Mouse (Mus musculus): ENCODE data around the gene Gnl2.

Gene Gnl2

DNA sequence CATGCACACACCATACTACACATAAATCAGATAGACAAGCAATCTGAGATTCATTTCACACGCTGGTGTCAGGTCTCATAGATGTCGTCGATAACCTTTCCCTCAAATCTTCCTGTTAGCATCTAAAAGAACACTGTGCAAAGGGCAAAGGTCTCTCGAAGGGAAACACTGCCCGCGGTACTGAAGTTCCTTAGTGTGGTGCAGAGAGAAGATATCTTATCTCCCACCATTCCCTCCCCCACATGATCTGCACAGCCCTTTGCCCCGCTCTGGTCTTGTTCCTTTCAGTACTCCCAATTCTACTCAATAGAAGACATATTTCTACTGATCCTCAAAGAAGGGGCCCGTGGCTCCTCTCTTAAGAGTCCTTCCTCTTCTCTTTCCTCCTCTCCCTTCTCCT, 13.4 kb upstream of the Gnl2 start:
- no peak for DNase-seq (ENCODE audit: low spot score)

DNA sequence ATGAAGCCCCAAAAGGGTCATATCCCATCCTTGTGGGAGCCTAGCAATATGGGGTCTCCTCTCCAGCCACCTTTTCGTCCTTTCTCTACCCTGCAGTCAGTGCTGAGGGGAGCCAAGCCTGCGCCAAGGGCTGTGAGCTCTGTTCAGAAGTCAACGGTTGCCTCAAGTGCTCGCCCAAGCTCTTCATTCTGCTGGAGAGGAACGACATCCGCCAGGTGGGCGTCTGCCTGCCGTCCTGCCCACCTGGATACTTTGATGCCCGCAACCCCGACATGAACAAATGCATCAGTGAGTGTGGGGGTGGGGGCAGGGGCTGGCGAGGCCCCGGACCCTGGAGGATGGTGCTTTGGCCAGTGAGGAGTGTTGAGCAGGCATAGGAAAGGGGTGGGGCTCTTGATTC, 11.5 kb upstream of the Gnl2 start:
- no peak for DNase-seq (ENCODE audit: low spot score)

DNA sequence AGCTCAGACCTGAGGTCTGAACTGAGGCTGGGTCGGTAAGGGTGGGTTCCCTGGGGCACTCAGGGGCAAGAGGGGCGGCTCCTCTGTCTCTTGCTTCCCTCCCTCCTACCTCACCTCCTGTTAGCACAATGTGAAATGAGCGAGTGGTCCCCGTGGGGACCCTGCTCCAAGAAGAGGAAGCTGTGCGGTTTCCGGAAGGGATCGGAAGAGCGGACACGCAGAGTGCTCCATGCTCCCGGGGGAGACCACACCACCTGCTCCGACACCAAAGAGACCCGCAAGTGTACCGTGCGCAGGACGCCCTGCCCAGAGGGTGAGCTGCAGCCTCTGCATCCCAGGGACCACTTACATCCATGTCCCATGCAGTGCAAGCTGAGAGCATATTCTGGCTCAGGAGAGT, 8.9 kb upstream of the Gnl2 start:
- DNase-seq (ENCODE audit: low spot score) = no peak

DNA sequence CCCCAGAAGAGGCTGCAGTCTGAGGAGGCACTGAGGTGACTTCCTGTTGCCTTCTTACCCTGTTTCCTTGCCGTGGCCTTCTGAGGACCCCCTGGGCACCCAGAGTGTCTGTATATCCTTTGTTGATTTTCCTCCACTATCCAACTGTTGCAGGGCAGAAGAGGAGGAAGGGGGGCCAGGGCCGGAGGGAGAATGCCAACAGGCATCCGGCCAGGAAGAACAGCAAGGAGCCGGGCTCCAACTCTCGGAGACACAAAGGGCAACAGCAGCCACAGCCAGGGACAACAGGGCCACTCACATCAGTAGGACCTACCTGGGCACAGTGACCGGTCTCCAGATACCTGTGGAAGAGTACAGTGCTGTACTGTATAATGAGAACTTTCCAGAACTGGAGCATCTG, 8.2 kb upstream of the Gnl2 start:
- no peak for DNase-seq (ENCODE audit: low spot score)

DNA sequence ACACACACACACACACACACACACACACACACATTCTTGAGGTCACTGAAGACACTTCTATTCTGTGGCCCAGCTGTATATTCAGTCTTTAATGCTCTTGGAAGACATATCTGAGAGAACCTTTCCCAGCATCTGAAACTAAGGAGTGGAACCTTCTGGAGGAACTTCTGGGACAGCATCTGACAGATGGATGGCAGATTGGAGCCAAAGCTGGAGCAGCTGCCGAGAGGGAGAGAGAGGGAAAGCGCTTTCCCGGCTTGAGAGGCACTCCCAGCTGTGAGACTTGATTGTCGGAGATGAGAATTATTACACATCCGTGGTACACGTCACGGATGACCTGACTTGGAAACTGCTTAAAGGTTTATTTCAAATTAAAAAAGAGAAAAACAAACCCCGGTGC, 7.7 kb upstream of the Gnl2 start:
- DNase-seq (ENCODE audit: low spot score) = no peak

DNA sequence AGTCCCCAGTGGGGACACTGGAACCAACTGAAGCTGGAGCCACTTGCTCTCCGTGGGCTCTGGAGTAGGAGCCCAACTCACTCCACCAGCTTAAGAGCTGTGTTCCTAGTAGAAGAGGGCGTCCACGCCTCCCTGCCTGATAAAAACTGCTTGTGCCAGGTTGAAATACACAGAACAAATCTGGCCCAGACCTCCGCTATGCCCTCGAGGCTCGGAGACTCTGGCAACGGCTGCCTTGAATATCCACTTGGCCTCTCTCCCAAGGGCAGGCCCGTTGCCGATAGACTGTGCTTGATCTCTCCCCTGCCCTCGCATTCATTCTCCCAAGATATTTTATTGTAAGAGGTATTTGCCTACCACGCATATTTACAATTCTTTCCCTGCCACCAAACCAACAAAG, 1.0 kb downstream of the Gnl2 start:
- DNase-seq (ENCODE audit: low spot score) = peak; percentile 41

DNA sequence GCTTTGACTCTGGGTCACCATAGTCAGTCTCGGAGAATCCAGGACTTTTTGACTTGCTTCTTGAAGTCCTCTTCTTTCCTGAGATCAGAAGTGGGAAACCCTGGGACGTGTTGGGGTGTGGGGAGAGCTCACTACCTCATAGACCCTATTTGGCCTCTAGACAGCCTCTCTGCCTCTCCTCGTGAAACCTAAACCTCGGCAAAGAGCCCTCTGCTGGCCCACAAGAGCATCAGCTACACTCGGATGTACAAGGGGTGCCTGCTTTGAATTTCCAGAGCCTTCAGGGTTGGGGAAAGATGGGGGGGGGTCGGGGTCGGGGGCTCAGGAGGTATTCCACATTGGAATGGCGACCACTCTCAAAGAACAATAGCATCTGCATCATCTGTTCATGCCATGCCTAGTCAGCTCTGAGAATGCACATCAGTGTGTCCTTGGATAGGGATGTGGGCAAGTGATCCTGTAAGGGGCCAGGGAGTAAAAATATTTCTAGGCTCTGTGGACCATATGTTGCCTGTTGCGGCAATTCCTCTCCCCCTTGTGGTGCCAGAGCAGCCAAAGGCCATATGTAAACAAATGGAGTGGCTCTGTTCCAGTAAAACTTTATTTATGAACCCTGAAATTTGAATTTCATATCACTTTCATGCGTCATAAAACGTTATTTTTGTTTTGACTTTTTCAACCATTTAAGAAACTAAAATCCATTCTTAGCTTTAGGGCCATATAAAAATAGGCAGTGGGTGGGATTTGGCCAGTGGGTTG, 4.6 kb downstream of the Gnl2 start:
- DNase-seq (ENCODE audit: low spot score) = no peak

DNA sequence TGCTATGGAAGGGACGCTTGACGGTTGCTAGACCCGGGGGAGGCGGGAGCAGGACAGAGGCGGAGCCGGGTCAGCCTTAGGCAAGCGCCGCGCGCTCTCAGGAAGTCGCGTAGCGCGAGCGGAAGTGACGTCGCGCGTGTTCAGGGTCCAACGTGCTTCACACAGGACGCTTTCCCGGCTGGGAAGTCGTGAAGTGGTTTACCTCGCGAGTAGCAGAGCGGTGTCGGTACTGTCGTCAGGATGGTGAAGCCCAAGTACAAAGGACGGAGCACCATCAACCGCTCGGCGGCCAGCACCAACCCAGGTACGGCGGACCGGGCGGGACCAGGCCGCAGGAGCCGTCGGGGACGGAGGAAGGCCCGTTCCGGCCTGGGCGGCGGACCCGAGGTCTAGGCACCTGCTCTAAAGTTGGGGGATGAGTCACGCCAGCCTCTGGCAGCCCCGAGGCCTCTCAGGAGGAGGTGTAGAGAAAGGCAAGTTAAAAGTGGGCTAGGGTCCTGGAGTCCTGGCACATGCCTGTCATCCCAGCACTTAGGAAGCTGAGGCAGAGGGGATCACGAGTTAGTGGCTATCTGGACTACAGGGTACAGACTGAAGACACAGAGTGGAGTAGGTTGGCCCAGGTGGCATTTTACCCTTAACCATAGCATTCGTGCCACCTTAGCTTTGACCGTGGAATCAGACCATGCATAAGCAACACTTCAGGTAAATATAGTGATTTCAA, 13.7 kb downstream of the Gnl2 start:
- DNase-seq (ENCODE audit: low spot score) = peak; percentile 94

DNA sequence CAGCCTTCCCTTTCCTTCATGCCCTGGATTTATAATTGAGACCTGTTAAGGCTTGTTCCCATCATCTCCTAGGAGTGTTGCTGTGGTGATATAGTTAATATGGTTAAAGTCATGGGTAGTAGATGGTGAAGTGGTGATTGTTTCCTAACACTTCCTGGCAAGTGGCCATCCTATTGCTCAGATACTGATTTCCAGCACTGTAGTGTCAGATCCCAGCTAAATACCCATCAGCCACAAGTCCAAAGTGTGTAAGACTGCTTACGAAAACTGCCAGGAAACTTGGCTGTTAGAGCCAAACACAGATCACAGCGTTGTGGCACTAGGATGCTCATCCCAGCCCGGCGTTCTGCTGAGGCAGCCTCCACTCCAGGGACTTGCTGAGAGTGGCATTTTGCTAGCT, 18.0 kb downstream of the Gnl2 start:
- no peak for DNase-seq (ENCODE audit: low spot score)

DNA sequence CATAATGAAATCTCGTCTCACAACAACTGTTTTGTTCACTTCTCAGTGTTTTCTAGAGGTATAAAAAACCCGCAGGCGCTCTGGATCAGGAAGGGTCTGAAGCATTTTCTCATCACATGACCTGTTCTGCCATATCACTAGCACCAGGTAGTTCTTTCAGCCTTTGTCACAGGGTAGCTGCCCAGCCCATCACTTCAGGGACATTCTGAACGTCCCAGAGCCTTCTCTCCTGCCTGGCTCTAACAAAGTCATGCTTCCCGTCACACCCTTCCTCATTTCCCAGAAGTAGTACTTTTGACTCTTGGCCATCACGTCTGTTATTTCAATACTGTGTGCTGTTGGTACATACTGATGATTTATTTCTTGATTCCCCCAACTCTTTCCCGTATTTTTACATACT, 28.1 kb downstream of the Gnl2 start:
- DNase-seq (ENCODE audit: low spot score) = no peak

DNA sequence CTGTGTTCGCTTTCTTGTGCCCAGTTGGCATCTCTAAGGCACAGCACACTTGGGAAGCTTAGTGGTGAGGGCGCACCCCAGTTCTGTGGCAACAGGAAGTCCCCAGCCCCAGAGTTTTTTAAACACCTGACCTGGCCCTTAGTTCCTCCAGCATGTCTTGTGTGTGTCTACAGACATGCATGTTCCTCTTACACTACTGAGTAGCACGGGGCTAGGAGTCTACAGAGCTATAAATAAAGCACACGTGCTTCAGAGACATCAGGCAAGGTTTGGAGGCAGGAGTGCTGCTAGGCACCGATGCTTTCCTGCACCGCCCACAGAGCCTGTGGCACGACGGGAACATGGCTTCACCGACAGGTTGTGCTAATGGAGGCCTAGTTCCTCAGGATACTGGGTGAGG, 39.0 kb downstream of the Gnl2 start:
- no peak for DNase-seq (ENCODE audit: low spot score)

DNA sequence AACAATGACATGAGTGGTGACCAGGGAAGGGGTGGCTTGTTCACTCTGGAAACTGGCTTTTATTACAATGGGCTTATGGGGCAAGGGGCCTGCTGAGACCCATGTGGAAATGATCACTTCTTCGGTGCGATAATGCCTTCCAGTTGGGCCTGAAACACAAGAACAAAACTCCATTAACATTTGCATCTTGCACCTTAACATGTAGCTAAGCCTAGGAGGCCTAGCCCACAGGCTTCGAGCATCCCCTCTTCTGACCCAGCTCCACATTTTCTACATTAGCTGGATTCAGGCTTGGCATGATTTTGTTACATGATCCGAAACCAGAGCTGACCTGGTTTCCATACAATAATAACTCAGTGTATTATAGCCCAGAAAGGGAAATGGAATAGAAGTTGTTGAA, 40.1 kb downstream of the Gnl2 start:
- DNase-seq (ENCODE audit: low spot score) = no peak

DNA sequence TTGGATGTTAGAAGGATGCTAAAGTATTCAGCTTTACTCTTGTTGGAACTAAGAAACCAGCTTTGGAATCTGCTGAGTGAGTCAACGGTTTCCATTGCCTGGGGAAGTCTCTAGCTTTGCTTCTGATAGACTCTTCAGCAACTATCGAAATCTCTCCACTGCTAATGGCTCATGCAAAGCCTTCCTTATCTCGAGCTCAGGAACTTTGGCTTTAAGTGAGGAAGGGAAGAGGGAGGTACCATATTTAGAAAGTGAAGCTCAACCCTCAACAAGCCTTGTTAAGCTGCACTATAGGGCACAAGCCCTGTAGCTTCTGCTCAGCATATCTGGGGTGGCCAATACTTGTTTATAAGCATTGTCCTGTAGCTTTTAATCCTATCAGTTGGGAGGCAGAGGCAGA, 40.9 kb downstream of the Gnl2 start:
- no peak for DNase-seq (ENCODE audit: low spot score)

DNA sequence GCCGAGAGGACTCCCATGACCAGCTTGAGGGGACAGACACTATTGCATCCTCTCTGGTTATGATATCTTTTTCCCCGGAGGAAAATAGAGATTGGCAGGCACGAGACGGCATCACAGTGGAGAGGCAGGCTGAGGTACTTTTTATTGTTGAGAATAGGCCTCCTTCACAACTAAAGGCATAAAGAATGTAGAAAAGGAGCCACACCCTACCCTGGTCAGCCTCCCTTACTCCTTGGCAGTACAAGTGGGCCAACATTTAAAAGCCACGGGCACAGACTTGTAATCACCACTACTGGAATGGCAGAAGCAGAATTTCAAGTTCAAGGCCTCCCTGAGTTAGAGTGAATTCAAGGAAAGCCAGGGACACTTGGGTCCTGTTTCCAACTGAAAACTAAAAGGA, 41.6 kb downstream of the Gnl2 start:
- no peak for DNase-seq (ENCODE audit: low spot score)

DNA sequence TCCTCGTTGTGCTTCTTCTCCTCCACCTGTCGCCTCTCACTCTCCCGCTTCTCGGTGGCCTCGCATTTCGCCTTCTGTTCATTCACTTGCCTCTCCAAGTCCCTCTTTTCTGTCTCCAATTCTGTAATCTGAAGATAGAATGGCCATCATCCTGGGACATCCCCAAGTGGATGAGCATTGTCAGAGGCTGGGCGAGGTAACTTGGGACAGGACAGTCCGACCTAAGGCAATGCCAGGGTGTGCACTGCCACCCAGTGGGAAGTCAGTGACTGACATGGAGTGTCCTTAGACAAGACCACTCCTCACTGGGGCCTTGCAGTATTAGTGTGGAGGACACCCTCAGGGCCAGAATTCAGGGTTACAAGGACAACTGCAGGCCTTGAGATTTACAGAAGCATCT, 42.6 kb downstream of the Gnl2 start:
- peak; percentile 52 for DNase-seq (ENCODE audit: low spot score)

DNA sequence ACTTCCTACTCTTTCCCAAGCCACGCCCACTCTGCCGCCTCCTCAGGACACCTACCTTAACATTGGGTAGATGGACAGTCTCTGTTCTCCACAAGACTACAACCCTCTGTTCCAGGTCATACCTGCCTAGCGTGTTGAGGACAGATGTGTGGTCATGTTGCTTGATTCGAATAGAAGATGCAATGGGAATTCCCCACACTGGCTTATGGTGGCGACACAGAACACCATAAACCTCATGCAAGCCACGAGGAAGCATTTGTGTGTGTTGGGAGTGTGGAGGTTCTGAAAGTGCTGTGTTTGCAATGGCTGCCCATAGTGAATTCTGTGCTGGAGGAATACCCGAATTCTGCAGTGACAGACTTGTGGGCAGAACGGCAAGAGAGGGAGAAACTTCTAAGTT, 47.4 kb downstream of the Gnl2 start:
- DNase-seq (ENCODE audit: low spot score) = no peak

DNA sequence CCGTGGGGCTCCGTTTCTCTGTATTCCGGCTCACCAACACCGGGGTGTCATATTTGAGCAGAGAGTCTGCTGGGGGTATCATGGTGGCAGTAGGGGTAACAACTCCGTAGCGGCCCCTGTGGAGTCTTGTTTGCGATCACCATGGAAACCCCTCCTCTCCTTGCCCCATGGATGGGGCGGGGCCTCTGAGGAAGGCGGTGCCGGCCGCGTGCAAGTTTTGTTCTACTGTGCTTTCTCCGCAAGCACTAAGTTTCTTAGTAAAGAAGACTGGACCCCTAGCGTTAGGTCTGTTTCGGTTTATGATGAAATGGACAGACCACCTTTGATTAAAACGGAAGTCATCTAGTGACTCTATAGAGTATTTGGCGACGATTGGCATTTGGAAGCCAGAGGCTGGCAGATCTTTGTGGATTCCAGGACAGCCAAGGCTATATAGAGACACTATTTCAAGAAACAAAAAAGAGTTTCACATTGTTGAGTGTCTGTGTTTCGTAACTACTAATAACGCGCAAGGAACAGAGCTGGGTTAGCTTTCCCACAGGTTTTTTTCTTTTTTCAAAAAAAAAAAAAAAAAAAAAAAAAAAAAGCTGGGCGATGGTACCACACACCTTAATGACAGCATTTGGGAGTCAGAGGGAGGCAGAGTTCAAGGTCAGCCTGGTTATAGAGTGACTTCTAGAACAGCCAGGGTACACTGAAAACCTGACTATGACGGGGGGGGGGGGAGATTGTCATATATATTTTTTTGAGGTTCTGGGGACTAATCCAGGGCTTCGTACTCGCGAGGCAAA, 49.3 kb downstream of the Gnl2 start, which contains the start of gene Dnali1:
Gene Dnali1 (minus strand): TSS at position 187 of the 791 bp plus-strand sequence.
- DNase-seq (ENCODE audit: low spot score) = peak; percentile 55

DNA sequence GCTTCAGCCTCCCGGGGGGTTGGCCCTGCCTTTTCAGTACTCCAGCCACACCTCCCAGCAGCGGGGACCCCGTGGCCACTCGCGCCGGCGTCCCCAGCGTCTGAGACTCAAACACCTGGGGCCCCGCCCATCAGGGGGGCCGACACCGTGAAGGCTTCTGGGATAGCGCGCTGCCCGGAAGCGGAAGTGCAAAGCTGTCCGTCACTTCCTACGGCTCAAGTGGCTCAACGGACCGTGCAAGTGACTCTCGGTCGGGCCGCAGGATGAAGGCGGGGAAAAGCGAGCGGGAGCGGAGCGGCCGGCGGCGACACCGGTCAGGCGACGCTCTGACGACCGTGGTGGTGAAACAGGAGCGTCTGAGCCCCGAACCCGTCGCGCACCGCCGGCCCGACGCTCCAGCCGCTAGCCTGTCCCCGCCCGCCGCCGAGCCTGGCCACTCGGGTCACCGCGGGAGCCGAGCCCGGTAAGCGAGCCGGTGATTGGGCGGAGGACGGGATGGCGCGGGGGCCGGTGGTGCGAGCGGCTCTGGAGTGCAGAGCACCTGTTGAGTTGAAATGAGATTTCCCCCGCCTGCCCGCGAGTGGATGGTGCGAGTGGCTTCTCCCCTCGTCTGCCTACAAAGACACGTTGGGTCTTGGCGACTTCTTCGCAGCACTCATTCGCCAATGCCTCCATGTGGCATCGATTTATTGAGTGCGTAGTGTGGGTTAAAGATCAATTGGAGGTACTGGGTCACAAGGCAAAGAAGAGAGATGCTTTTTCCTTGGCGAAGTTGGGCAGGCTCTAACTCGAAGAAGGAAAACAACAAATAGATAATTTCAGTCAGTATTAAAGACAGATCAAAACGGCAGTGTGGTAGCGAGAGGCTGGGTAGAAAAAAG, 50.3 kb downstream of the Gnl2 start, which contains the start of gene Snip1:
Gene Snip1 (plus strand): TSS at position 183 of the 881 bp plus-strand sequence.
- peak; percentile 93 for DNase-seq (ENCODE audit: low spot score)

DNA sequence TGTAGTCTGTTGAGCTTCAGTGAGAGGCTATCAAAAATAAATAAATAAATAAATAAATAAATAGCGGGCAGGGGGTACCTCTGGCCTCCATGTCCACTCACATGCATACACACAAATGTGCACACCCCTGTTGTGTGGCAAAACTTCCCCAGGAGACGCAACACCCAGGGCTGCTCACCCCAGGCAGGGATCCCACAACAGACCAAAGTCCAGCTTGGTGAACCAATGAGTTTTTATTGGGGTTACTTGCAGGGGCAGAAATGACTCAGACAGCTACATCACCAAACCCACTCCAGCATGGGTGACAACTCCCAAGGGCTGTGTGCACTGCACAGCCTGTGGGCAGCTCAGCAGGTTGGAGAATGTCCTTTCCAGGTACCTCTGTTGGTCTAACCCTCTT, 61.3 kb downstream of the Gnl2 start:
- DNase-seq (ENCODE audit: low spot score) = no peak

DNA sequence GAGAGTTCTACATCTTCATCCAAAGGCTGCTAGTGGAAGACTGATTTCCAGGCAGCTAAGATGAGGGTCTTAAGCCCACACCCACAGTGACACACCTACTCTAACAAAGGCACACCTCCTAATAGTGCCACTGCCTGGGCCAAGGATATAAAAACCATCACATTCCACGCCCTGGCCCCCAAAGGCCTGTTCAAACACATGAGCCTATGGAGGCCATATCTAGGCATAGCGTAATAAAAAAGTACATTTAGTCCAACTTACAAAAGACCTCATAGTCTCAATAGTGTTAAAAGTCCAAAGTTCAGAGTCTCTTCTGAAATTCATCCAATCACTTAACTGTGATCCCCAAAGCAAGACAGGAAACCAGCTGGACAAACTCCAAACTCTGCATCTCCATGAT, 62.3 kb downstream of the Gnl2 start:
- no peak for DNase-seq (ENCODE audit: low spot score)

DNA sequence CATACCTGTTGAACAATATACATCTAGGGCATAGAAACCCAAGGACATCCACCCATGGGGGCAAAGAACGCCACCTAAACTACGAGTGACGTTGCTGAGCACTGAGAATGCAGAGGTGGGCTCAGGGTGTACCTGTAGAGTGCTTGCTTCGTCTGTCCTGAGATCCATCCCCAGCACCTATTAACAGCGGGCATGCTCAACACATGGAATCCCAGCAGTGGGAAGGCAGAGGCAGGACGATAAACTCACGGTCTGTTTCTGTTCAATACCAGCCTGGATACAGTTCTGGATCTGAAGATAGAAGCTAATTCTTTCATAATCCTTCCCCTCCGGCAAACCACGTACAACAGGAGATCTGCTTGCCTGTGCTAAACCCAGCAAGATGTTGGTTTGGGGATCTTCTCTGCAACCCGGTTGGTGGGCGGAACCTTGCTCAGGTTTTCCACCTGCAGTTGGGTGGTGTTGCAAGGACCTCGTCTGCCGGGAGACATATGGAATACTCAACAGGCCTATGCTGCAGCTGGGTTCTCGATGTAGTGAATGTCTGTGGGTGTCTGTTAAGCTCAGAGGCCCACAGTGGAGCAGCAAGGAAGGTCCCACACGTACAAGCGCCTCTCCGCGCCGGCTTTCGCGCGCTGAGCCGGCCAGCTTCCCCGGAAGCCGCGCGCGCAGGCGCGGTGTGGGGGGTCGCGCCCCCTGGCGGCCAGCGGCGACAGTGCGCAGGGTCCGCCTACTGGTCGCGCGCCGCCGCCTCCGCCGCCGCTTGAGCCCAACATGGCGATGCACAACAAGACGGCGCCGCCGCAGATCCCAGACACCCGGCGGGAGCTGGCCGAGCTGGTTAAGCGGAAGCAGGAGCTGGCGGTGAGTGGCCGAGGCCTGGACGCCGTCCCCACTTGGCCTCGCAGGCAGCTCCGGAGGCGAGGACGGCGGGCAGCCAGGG, 68.3 kb downstream of the Gnl2 start, which contains the start of gene Meaf6:
Gene Meaf6 (plus strand): TSS at position 732 of the 943 bp plus-strand sequence.
- peak; percentile 90 for DNase-seq (ENCODE audit: low spot score)

Data from urinary bladder, postnatal 14 days (tissue).